Mouse (Mus musculus): Measurements from ENCODE around the gene Ndufaf1. TPM values are rescaled to one million over a fixed set of nuclear protein-coding genes. Genes with fewer than 3 reads are reported as not detected.
"Not testable (repeated sequence)": the region's sequence is repeated elsewhere in the genome, so short reads cannot be mapped to it uniquely, and the experiment has no call there.

Gene Ndufaf1
- total RNA-seq (2021): 10 to 100 TPM; 66.3 to 67.5 TPM

GRCm38 (mm10) chr2:119662220-119663182 lies at the start of gene Ndufaf1:
Gene Ndufaf1 (minus strand): TSS chr2:119662827.
- DNase-seq (ENCODE audit: low spot score): peak; percentile 61
- intact Hi-C loops (cut with DNase I): loop anchor here (5.0 kb wide), 1 partner anchor 65 kb away; no protein-coding TSS in a partner anchor

GRCm38 (mm10) chr2:119710011-119710410 lies 47.4 kb upstream of the Ndufaf1 start:
- intact Hi-C loops (cut with DNase I): no loop called here
- DNase-seq (ENCODE audit: low spot score): no peak

- DNase-seq (ENCODE audit: low spot score): no peak
- intact Hi-C loops (cut with DNase I): no loop called here
Measured at GRCm38 (mm10) chr2:119707676-119708075, 45.0 kb upstream of the Ndufaf1 start.

- no peak for DNase-seq (ENCODE audit: low spot score)
- intact Hi-C loops (cut with DNase I): no loop called here
Measured at GRCm38 (mm10) chr2:119703171-119703570, 40.5 kb upstream of the Ndufaf1 start.

- DNase-seq (ENCODE audit: low spot score): no peak
- intact Hi-C loops (cut with DNase I): no loop called here
Measured at GRCm38 (mm10) chr2:119699962-119700361, 37.3 kb upstream of the Ndufaf1 start.

- DNase-seq (ENCODE audit: low spot score): no peak
- intact Hi-C loops (cut with DNase I): no loop called here
Measured at GRCm38 (mm10) chr2:119698472-119698871, 35.8 kb upstream of the Ndufaf1 start.

GRCm38 (mm10) chr2:119696111-119696510 lies 33.5 kb upstream of the Ndufaf1 start:
- intact Hi-C loops (cut with DNase I): no loop called here
- DNase-seq (ENCODE audit: low spot score): no peak

GRCm38 (mm10) chr2:119694826-119695225 lies 32.2 kb upstream of the Ndufaf1 start:
- DNase-seq (ENCODE audit: low spot score): no peak
- intact Hi-C loops (cut with DNase I): no loop called here

GRCm38 (mm10) chr2:119692003-119692701 lies 29.5 kb upstream of the Ndufaf1 start:
- DNase-seq (ENCODE audit: low spot score): no peak
- intact Hi-C loops (cut with DNase I): no loop called here

GRCm38 (mm10) chr2:119683706-119684105 lies 21.1 kb upstream of the Ndufaf1 start:
- intact Hi-C loops (cut with DNase I): no loop called here
- no peak for DNase-seq (ENCODE audit: low spot score)

- no peak for DNase-seq (ENCODE audit: low spot score)
- intact Hi-C loops (cut with DNase I): no loop called here
Measured at GRCm38 (mm10) chr2:119675831-119676230, 13.2 kb upstream of the Ndufaf1 start.

GRCm38 (mm10) chr2:119675215-119675784 lies 12.7 kb upstream of the Ndufaf1 start:
- no peak for DNase-seq (ENCODE audit: low spot score)
- intact Hi-C loops (cut with DNase I): no loop called here

- peak; percentile 86 for DNase-seq (ENCODE audit: low spot score)
- intact Hi-C loops (cut with DNase I): loop anchor here (5.0 kb wide), 1 partner anchor 132 kb away; no protein-coding TSS in a partner anchor
Measured at GRCm38 (mm10) chr2:119674525-119675214, 12.0 kb upstream of the Ndufaf1 start, which contains the start of gene Rtf1. Gene Rtf1 (plus strand): TSS chr2:119675068.

GRCm38 (mm10) chr2:119669010-119669409 lies 6.4 kb upstream of the Ndufaf1 start:
- intact Hi-C loops (cut with DNase I): no loop called here
- no peak for DNase-seq (ENCODE audit: low spot score)

GRCm38 (mm10) chr2:119665744-119666143 lies 3.1 kb upstream of the Ndufaf1 start:
- intact Hi-C loops (cut with DNase I); DNase-seq (ENCODE audit: low spot score): not testable (repeated sequence)

GRCm38 (mm10) chr2:119644254-119644653 lies 18.4 kb downstream of the Ndufaf1 start:
- no peak for DNase-seq (ENCODE audit: low spot score)
- intact Hi-C loops (cut with DNase I): no loop called here

- no peak for DNase-seq (ENCODE audit: low spot score)
- intact Hi-C loops (cut with DNase I): no loop called here
Measured at GRCm38 (mm10) chr2:119641214-119641912, 21.3 kb downstream of the Ndufaf1 start.

GRCm38 (mm10) chr2:119636781-119637180 lies 25.8 kb downstream of the Ndufaf1 start:
- DNase-seq (ENCODE audit: low spot score): no peak
- intact Hi-C loops (cut with DNase I): no loop called here

- DNase-seq (ENCODE audit: low spot score): no peak
- intact Hi-C loops (cut with DNase I): no loop called here
Measured at GRCm38 (mm10) chr2:119621302-119621701, 41.3 kb downstream of the Ndufaf1 start.

All from heart, postnatal 25 days (tissue).